Mouse (Mus musculus) neural tube, embryonic 14.5 days (tissue): ENCODE measurements around the gene Thap11. TPM values are rescaled to one million over a fixed set of nuclear protein-coding genes. Genes with fewer than 3 reads are reported as not detected.
A peak's percentile ranks its signal among the peaks of the same experiment; 100 is the strongest.

Experiments used
- ATAC-seq: fragments of 200-750 bp; cut with Nextera tagmentation; 2 replicates; pipeline ENCODE4 v1.8.0; 2017; ENCODE audit warnings: low read depth, mild to moderate bottlenecking, moderate TSS enrichment, moderate library complexity
- H3K27ac ChIP-seq: fragments of 300-500 bp; sonication (generic); 2 replicates; pipeline ENCODE4 v1.5.1; 2014; ENCODE audit warnings: low read depth, mild to moderate bottlenecking, control low read depth, low read length, moderate library complexity, mixed read lengths
- H3K27me3 ChIP-seq: fragments of 300-500 bp; sonication (generic); 2 replicates; pipeline ENCODE4 v1.6.1; 2014; ENCODE audit warnings: low read length; ENCODE audit not compliant: control insufficient read depth, insufficient read depth
- H3K36me3 ChIP-seq: fragments of 300-500 bp; sonication (generic); 2 replicates; pipeline ENCODE4 v1.6.1; 2014; ENCODE audit warnings: low read length, mixed read lengths; ENCODE audit not compliant: control insufficient read depth, insufficient read depth
- H3K4me1 ChIP-seq: fragments of 300-500 bp; sonication (generic); 2 replicates; pipeline ENCODE4 v1.6.1; 2014; ENCODE audit warnings: low read length; ENCODE audit not compliant: control insufficient read depth, insufficient read depth
- H3K4me2 ChIP-seq: fragments of 300-500 bp; sonication (generic); 2 replicates; pipeline ENCODE4 v1.6.1; 2014; ENCODE audit warnings: mild to moderate bottlenecking, low read depth, low read length, control low read depth
- H3K4me3 ChIP-seq: fragments of 300-500 bp; sonication (generic); 2 replicates; pipeline ENCODE4 v1.5.1; 2014; ENCODE audit warnings: low read depth, low read length, control low read depth, mixed read lengths
- H3K9ac ChIP-seq: fragments of 300-500 bp; sonication (generic); replicated peaks from 2 replicates; pipeline ENCODE4 v1.6.1; 2014; ENCODE audit warnings: low read depth, mild to moderate bottlenecking, control low read depth, low read length, mixed read lengths
- H3K9me3 ChIP-seq: fragments of 300-500 bp; sonication (generic); 2 replicates; pipeline ENCODE4 v1.6.1; 2016; ENCODE audit warnings: low read length; ENCODE audit not compliant: control insufficient read depth
- WGBS: fragments of 180-500 bp; shearing (Covaris S2); extraction: QIAGEN DNeasy Blood & Tissue Kit; methylation state at CpG from one replicate; pipeline ENCODE4 v1.1.7; 2014; 5-methylcytosine and 5-hydroxymethylcytosine counted together
- polyA plus RNA-seq: library from polyadenylated mRNA; unstranded; fragments of >200 nt; fragmentation: Nextera tagmentation; extraction: Ambion mirVana; gene quantifications from 2 replicates; pipeline ENCODE4 v1.2.1, GENCODE M21; 2014

Thap11 gene
- polyA plus RNA-seq = 44.1 and 54.1 TPM in 2 replicates

DNA sequence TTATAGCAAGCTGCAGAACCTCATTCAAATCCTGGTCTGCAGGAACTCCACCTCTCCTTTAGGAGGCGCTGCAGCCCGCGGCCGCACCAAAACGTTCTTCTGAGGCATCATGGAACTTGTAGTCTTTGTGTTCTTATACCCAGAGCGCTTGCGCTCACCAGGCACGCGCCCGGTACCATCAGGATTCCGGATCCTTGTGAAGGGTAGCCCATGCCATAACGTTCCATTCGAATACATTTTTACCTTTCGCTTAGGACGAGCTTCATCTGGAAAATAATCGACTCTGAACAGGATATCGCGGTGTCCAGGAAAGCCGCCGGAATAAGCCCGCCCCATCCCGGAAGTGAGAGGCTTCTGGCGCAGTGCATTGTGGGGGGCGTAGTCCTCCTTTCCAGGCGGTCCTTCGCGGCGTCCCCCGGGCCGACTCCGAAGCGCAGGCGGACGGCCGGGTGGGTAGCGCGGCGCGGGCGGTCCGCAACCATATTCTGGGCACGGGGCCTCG is at the start of gene Thap11:
Gene Thap11 (plus strand): TSS at position 418 of the 502 bp plus-strand sequence.
- Histone ChIP-seq H3K27ac (peak within 1 kb of the TSS; percentile 75), H3K4me3 (peak within 1 kb of the TSS; percentile 78), H3K9me3 (no peaks in the 10 kb centered on the region), H3K4me1 (peaks cover 33% of the 10 kb centered on the region), H3K4me2 (peak within 1 kb of the TSS; percentile 98), H3K9ac (peak within 1 kb of the TSS; percentile 69), H3K27me3 (no peaks in the 10 kb centered on the region), H3K36me3 (no peaks in the 10 kb centered on the region)
- peak; percentile 92 for ATAC-seq
- WGBS = under 1% methylated on average over 43 of the region's 43 CpGs

GRCm38 (mm10) chr8:105805346-105805745 is 49.6 kb upstream of the Thap11 start:
- 69% methylated on average over 3 of the region's 3 CpGs for WGBS
- Histone ChIP-seq H3K9ac (no peak overlapping the region), H3K4me1 (0 out of 2 replicates have a peak, but pooled peaks cover 2% of the 10 kb centered on the region), H3K4me3 (no peak overlapping the region), H3K27ac (no peak overlapping the region), H3K4me2 (no peak overlapping the region), H3K27me3 (no peaks in the 10 kb centered on the region), H3K9me3 (no peaks in the 10 kb centered on the region), H3K36me3 (peaks cover 6% of the 10 kb centered on the region; the same call in 1 of the 2 replicates)
- no peak for ATAC-seq

DNA sequence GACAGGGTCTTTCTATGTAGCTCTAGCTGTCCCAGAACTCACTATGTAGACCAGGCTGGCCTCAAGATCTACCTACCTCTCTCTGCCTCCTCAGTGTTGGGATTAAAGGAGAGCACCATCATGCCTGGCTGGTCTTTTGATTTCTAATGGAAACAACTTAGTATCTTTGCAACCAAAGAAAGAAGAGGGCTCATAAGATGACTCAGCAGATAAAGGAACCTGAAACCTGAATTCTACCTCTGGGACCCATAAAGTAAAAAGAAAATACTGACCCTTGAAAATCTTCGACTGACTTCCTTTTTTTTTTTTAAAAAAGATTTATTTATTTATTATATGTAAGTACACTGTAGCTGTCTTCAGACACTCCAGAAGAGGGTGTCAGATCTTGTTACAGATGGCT is 49.0 kb upstream of the Thap11 start:
- WGBS = 73% methylated on average over 1 of the region's 1 CpGs
- Histone ChIP-seq H3K4me3 (no peak overlapping the region), H3K27ac (no peak overlapping the region), H3K27me3 (no peaks in the 10 kb centered on the region), H3K9me3 (no peaks in the 10 kb centered on the region), H3K36me3 (peaks cover 6% of the 10 kb centered on the region; the same call in 1 of the 2 replicates), H3K4me1 (0 out of 2 replicates have a peak, but pooled peaks cover 2% of the 10 kb centered on the region), H3K4me2 (no peak overlapping the region), H3K9ac (no peak overlapping the region)
- no peak for ATAC-seq

GRCm38 (mm10) chr8:105807766-105808165 is 47.2 kb upstream of the Thap11 start:
- no peak overlapping the region for H3K4me3 ChIP-seq
- H3K27me3 ChIP-seq = no peaks in the 10 kb centered on the region
- peaks cover 6% of the 10 kb centered on the region; the same call in 1 of the 2 replicates for H3K36me3 ChIP-seq
- H3K27ac ChIP-seq = no peak overlapping the region
- 89% methylated on average over 5 of the region's 5 CpGs for WGBS
- 0 out of 2 replicates have a peak, but pooled peaks cover 2% of the 10 kb centered on the region for H3K4me1 ChIP-seq
- no peaks in the 10 kb centered on the region for H3K9me3 ChIP-seq
- no peak overlapping the region for H3K9ac ChIP-seq
- no peak overlapping the region for H3K4me2 ChIP-seq
- ATAC-seq = no peak

GRCm38 (mm10) chr8:105808480-105808879 is 46.5 kb upstream of the Thap11 start:
- H3K4me3 ChIP-seq = no peak overlapping the region
- no peaks in the 10 kb centered on the region for H3K9me3 ChIP-seq
- no peak overlapping the region for H3K9ac ChIP-seq
- H3K36me3 ChIP-seq = peaks cover 6% of the 10 kb centered on the region; the same call in 1 of the 2 replicates
- no peak overlapping the region for H3K4me2 ChIP-seq
- no peak for ATAC-seq
- H3K4me1 ChIP-seq = 0 out of 2 replicates have a peak, but pooled peaks cover 2% of the 10 kb centered on the region
- WGBS = 95% methylated on average over 2 of the region's 2 CpGs
- H3K27ac ChIP-seq = no peak overlapping the region
- H3K27me3 ChIP-seq = no peaks in the 10 kb centered on the region

DNA sequence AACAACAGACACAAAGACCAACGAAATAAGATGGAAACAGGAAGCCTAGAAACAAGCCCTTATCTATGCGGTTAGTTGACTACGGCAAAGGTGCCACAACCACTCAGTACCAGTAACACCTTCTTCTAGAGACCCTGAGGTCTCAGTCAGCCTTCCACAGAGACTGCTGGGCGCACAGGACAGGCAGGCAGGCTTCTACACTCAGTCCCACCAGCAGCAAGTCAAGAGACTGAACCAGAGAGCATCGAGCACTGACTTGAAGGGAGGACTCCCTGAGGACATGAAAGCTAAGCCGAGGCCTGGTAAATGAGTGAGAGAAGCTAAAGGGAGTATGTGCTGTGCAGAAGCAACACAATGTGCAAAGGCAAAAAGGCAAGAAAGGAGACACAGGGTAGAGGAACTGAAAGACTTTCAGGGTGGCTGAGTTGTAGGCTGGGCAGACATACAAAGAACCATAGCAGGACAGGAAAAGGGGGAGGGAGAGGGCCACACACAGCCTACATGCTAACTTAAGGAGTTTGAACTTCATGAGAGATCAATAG is 44.6 kb upstream of the Thap11 start:
- no peak for ATAC-seq
- 90% methylated on average over 6 of the region's 6 CpGs for WGBS
- no peak overlapping the region for H3K4me3 ChIP-seq
- no peak overlapping the region for H3K4me2 ChIP-seq
- H3K9me3 ChIP-seq = no peaks in the 10 kb centered on the region
- H3K9ac ChIP-seq = no peak overlapping the region
- H3K27ac ChIP-seq = no peak overlapping the region
- no peaks in the 10 kb centered on the region for H3K27me3 ChIP-seq
- H3K4me1 ChIP-seq = 0 out of 2 replicates have a peak, but pooled peaks cover 2% of the 10 kb centered on the region
- no peaks in the 10 kb centered on the region for H3K36me3 ChIP-seq

- no peak for ATAC-seq
- Histone ChIP-seq H3K4me1 (0 out of 2 replicates have a peak, but pooled peaks cover 2% of the 10 kb centered on the region), H3K9ac (no peak overlapping the region), H3K4me3 (no peak overlapping the region), H3K4me2 (no peak overlapping the region), H3K27ac (no peak overlapping the region), H3K36me3 (no peaks in the 10 kb centered on the region), H3K27me3 (no peaks in the 10 kb centered on the region), H3K9me3 (no peaks in the 10 kb centered on the region)
- WGBS = 88% methylated on average over 10 of the region's 10 CpGs
These were observed 43.9 kb upstream of the Thap11 start for GRCm38 (mm10) chr8:105811061-105811460.

DNA sequence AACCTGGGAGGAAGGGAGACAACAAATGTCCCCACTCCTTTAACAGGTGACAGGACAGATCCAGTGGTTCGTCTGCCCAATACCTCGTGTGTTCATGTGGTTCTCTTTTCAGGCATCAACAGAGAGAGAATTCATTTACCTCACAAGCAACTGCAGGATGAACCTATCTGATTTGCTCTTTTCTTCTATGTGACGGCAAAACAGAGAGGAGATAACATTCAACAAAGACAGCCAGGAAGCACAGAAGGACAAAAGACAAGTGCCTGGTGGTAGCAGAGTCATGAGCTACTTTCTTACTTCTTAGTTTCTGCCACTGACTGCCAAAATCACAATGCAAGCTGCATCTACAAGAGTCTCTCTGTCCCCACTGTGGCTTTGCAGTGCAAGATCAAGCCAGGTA is 43.4 kb upstream of the Thap11 start:
- no peak overlapping the region for H3K27ac ChIP-seq
- no peaks in the 10 kb centered on the region for H3K36me3 ChIP-seq
- H3K4me1 ChIP-seq = 0 out of 2 replicates have a peak, but pooled peaks cover 2% of the 10 kb centered on the region
- WGBS = 85% methylated on average over 3 of the region's 3 CpGs
- no peaks in the 10 kb centered on the region for H3K9me3 ChIP-seq
- H3K27me3 ChIP-seq = no peaks in the 10 kb centered on the region
- no peak overlapping the region for H3K9ac ChIP-seq
- H3K4me3 ChIP-seq = no peak overlapping the region
- no peak overlapping the region for H3K4me2 ChIP-seq
- ATAC-seq = no peak

GRCm38 (mm10) chr8:105812511-105812910 is 42.4 kb upstream of the Thap11 start:
- Histone ChIP-seq H3K36me3 (no peaks in the 10 kb centered on the region), H3K9ac (no peak overlapping the region), H3K9me3 (no peaks in the 10 kb centered on the region), H3K27me3 (no peaks in the 10 kb centered on the region), H3K4me3 (no peak overlapping the region), H3K4me1 (0 out of 2 replicates have a peak, but pooled peaks cover 2% of the 10 kb centered on the region), H3K27ac (no peak overlapping the region), H3K4me2 (no peak overlapping the region)
- ATAC-seq = no peak
- WGBS = 90% methylated on average over 5 of the region's 5 CpGs
